Mouse (Mus musculus): Measurements from ENCODE around the gene Pitpnc1.

- no peak for TF ChIP-seq CTCF (IDR thresholded peaks at IDR 0.05; ENCODE audit: low read depth)
- no peak for TF ChIP-seq EP300 (IDR thresholded peaks at IDR 0.05; ENCODE audit: low read depth)
Observed at GRCm38 (mm10) chr11:107331425-107331824, 139.1 kb downstream of the Pitpnc1 start.
